Mouse (Mus musculus) small intestine, adult 2 months (tissue): Measurements from ENCODE around the gene Cers4.

Experiments used
- CTCF ChIP-seq: fragments of 200-500 bp; IDR thresholded peaks from 2 replicates; pipeline ENCODE4 v1.5.1; 2012; ENCODE audit warnings: low read depth, mild to moderate bottlenecking, control low read depth, inconsistent platforms, low read length, moderate library complexity, mixed read lengths; ENCODE audit not compliant: insufficient replicate concordance, insufficient read length; ENCODE audit errors: extremely low read depth
- POLR2A ChIP-seq: fragments of 200-500 bp; IDR thresholded peaks from 2 replicates; pipeline ENCODE4 v1.6.1; 2012; ENCODE audit warnings: low read depth, mild to moderate bottlenecking, control low read depth, inconsistent platforms, low read length, moderate library complexity

- TF ChIP-seq CTCF (no peak), POLR2A (no peak)
Measured at GRCm38 (mm10) chr8:4481154-4481553, 11.7 kb upstream of the Cers4 start.
